Mouse (Mus musculus) thymus, postnatal 4 days (tissue): ENCODE measurements at regions not wholly inside any gene's neighbourhood (a gene's known extent, or its start where the extent isn't known, plus 50 kb on each side); places are given as distances from the start of the nearest gene placed in this dataset.

ENCODE experiments used
- DNase-seq: peaks from one replicate; pipeline ENCODE4 v3.0.0; 2021

GRCm38 (mm10) chr7:115300241-115300640, 556.7 kb downstream of the Insc start:
- DNase-seq, result no peak

- DNase-seq, result no peak
Measured at GRCm38 (mm10) chr7:115308377-115308776, 564.9 kb downstream of the Insc start.

GRCm38 (mm10) chr7:115310400-115311225, 567.1 kb downstream of the Insc start:
- DNase-seq, result no peak

GRCm38 (mm10) chr7:115319504-115319903, 576.0 kb downstream of the Insc start:
- no peak for DNase-seq

GRCm38 (mm10) chr7:115322989-115323388, 579.5 kb downstream of the Insc start:
- peak; percentile 39 for DNase-seq

DNA sequence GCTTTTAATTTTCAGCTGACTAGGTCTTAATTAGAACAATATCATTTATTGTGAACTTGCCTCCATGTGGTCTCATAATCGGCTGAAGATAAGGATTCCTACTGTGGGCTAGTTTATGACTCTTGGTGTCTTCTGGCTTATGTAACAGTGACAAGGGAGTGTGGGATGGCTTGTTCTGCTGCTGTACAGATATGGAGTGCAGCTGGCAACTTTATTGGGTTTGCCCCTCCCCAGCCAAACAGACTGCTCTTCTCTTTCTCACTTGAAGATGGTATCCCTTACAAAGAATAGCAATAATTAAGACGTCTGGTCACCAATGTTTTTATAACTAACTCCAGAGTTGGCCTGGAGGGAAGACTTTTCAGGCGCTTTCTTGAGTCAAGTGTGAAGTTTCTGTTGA, 584.8 kb downstream of the Insc start:
- no peak for DNase-seq

GRCm38 (mm10) chr7:115331698-115332097, 588.2 kb downstream of the Insc start:
- DNase-seq, result no peak

DNA sequence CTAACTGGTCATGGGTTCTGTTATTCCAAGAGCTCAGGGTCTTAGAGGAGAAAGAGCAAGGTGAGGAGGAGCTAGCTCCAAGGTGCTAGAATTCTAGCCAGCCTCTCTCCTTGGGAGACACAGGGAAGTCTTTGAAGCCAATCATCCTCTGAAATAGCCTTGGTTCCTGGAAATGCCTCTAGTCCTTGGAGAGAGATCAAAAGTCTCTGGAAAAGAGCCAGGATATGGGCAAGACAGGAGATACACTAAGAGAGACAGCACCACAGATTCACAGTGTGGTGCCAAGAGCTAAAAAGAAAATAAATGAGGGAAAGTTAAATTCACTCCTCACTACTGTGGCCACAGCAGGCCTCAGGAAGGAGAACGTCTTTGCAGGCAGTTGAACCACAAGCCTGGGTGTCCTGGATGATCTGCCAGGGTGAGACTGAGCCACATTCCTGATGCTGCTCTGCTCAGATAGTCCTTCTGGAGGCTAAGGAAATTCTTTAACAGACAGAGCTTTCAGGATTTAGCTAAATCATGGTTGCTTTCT, 589.6 kb downstream of the Insc start:
- no peak for DNase-seq

DNA sequence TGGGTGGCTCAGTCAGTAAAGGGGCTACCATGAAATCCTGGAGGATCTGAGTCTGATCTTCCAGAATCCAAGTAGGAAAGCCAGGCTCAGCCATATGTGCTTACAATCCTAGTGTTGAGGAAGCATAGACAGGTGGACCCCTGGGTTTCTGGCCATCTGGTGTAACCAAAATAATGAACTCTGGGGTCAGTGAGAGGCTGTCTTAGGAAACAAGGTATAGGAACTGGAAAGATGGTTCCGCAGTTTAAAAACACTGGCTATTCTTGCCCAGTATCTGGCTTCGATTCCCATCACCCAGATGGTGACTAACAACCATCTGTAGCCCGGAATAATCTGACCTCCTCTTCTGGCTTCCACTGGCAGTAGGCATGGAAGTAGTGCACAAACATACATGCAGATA, 591.6 kb downstream of the Insc start:
- no peak for DNase-seq

- DNase-seq, result no peak
Measured at GRCm38 (mm10) chr7:115340155-115340554, 596.7 kb downstream of the Insc start.

GRCm38 (mm10) chr7:115341007-115341406, 597.5 kb downstream of the Insc start:
- no peak for DNase-seq

DNA sequence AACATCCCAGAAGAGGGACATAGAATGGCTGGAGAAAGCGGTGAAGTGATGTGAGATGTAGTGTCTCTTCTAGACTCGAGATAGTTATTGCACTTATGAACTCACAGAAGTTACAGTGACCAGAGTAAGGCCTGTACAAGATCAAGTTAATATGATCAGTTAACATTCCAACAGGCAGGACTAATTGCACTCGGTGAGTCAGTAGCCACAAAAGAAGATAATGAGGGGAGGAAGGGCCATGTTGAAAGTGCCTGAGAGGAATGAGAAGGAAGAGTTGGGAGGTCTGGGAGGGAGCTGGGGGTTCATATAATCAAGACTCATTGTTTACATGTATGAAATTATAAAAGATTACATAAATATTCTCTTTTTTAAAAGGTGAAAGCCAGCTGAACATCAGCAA, 602.3 kb downstream of the Insc start:
- no peak for DNase-seq

GRCm38 (mm10) chr7:115358711-115359110, 615.2 kb downstream of the Insc start:
- no peak for DNase-seq

GRCm38 (mm10) chr7:115360142-115360541, 616.6 kb downstream of the Insc start:
- peak; percentile 28 for DNase-seq

DNA sequence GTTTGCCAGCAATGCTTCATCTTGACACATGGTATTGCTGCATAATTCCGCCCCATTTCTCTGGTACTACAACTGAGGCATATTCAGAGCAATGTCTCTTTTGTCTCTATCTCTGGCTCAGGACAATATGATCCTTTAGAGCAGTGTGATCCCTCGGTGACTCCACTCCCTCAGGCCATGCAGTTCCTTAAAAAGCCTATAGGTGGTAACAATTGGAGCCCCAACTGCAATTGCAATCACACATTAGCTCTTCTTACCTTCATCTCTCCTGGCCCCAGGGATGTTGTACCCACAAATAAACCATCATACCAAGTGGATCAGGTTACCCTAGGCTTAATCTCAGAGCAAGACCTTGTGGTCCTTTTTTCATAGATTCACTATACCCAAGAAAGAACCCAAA, 618.6 kb downstream of the Insc start:
- DNase-seq, result no peak

- peak; percentile 90 for DNase-seq
Measured at GRCm38 (mm10) chr7:115366910-115367309, 623.4 kb downstream of the Insc start.

- DNase-seq, result no peak
Measured at GRCm38 (mm10) chr7:115371143-115371542, 627.6 kb downstream of the Insc start.

GRCm38 (mm10) chr7:115372921-115373320, 629.4 kb downstream of the Insc start:
- no peak for DNase-seq

DNA sequence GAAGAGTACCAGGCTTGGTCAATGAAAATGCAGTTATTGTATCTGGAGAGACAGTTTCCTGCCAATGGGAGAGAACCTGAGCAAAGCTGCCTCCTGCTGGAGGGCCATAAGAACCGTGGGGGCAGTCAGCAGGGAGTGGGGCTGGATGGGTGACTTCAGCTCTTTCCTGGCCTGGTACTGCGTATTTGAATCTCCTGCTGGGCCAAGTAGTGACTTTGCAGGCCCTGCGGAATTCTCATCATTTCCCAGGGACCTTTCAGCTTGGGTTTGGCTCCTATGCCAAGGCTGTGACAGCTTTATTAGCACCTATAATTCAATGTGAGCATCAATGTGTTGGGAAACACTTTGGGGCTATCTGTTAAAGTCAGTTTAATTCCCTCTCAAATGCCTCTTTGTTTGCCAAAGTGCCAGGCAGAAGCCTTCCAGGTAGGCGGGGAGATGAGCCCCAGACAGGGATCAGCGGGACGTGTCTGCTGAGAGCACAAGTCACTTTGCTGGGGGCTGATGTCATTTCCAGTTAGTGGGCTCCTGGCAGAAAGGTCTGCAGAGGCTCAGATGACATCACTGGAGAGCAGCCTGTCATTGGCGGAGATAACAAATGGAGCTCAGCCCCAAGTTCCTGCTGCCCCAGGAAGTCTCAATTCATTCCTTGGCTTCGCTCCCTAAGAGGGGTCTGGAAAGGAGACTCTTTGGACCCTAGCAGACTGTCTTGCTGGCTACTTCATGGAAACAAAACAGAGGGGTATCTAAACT, 630.5 kb downstream of the Insc start:
- peak; percentile 24 for DNase-seq

- DNase-seq, result no peak
Measured at GRCm38 (mm10) chr7:115376067-115376466, 632.6 kb downstream of the Insc start.

- no peak for DNase-seq
Measured at GRCm38 (mm10) chr7:115378836-115379235, 635.3 kb downstream of the Insc start.

GRCm38 (mm10) chr7:115379600-115379999, 636.1 kb downstream of the Insc start:
- no peak for DNase-seq

DNA sequence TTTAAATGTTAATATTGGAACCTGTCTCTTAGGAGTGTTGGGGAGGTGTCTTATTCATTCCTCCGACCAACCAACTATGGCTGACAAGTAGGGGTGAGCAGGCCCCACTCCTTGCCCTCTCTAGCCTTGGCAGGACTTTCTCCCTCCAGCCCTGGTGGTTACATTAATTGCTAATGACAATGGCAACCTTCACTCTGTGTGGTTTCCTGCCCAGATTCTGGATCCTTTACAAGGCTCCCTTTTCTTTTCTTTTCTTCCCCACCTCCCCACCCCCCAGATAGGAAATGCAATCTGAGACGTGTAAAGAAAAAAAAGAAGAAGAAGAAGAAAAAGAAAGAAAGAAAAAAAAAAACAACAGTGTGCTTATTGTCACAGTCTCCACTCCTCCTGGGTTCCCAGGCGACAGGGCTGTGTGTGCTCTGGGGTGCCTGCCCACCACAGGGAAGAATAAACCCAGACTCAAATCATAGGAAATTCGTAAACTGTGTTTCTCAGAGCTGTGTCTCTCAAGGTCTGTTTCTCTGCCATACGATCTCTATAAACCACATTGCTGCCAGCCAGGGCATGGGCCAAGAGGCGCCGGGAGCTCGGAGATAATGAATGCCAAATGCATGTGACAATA, 637.6 kb downstream of the Insc start:
- no peak for DNase-seq

DNA sequence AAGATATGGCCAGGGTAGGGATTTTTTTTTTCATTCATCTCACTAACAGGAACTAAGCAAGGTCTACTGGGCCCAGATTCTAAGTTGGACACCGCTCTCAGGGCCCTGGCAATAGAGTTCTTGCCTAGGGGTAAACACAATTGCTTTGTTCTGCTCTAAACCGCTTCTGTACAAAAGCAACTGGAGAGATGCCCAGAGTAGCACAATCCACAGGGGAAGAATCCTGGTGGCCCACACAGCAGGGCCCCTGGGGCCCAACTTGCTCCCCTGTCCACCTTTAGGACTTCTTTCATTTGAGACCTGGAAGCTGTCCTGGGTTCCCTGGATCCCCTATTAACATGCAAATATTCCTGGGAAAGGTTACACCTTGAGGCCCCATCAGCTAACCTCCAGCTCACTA, 639.4 kb downstream of the Insc start:
- no peak for DNase-seq
